Mouse (Mus musculus) 416B (cell line): ENCODE data around the gene Skap2.

Experiments
- DNase-seq: peaks from one replicate; pipeline ENCODE4 v3.0.0; 2011; ENCODE audit warnings: low read depth

Gene Skap2

DNA sequence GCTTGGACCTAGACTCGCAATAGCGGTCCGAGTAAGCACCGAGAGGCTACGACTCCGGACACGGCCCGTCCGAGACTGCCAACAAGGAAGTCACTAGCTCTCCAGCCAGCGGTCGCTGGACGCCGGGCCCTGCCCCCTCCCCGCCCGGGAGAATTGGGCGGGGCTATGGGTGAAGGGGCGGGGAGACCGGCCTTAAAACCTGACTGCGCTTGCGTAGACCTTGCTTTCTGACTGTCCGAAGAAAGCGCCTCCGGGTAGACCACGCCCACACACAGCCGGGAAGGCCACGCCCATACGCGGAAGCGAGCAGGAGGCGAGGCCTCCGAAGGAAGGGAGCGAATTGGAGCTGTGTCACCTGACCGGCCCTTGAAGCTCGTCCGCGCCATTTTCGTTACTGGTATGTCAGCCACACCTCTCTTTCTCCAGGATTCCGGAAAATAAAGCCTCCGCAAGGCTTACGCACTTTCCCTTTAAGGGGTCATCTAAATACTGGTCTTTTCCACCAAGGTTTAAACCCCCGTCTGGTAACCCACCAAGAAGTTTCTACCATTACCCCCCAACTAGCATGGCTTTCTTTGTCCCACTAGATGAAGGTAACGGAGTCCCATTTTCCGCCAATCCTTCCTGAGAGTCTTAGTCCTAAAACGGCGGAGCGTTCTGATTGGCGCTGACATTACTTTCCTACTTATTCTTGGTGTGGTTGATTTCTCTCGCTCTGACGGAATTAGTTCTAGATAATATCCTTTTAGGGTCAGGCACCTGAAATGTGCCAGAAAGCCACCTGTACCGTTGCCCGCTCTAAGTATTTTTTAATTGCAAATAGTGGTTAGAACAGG lies at the start of gene Skap2:
TSS of gene Skap2 (minus strand) at position 141 of the 836 bp plus-strand sequence.
- peak; percentile 100 for DNase-seq

GRCm38 (mm10) chr6:52058899-52059448 lies 46.6 kb upstream of the Skap2 start:
- DNase-seq = no peak

DNA sequence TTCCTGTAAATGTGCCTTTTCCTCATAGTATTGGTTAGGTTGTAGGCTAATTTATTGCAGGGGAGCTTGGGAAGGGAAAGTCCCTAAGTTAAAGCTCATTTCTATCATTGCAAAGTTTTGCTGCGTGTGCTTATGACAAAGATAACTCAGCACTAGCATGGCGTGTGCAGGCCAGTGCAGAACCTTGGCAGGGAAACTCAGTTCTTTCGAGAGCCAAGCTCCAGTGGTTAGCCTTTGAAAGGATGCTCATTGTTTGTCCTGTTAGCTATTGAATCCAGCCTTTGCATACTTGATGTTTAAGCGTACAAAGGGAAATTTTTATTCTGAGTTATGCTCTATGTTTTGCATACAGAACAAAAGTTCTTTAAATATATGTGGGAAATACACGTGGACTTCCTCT lies 45.8 kb upstream of the Skap2 start:
- no peak for DNase-seq

GRCm38 (mm10) chr6:52053567-52054561 lies 41.5 kb upstream of the Skap2 start:
- no peak for DNase-seq

- DNase-seq = no peak
These were observed 37.7 kb upstream of the Skap2 start for GRCm38 (mm10) chr6:52050062-52050461.

DNA sequence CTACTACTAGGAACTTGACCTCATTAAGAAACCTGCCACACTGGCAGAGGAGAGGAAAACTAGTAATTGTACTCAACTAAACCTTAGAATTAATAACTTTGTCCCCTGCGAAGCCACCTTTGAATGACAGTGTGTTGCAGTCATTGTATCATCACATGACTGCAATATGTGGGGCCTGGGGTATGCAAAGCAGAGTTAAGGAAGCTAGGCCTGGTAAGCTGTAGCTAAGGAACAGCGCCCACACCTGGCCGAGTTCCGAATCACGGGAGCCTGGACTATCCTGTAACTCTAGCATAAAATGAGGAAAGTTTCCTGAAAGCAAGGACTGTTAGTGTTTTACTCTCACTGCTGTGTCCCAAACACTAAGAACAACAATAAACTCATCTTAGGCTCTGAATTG lies 33.2 kb upstream of the Skap2 start:
- peak; percentile 62 for DNase-seq

GRCm38 (mm10) chr6:52036077-52036476 lies 23.7 kb upstream of the Skap2 start:
- DNase-seq = peak; percentile 67

DNA sequence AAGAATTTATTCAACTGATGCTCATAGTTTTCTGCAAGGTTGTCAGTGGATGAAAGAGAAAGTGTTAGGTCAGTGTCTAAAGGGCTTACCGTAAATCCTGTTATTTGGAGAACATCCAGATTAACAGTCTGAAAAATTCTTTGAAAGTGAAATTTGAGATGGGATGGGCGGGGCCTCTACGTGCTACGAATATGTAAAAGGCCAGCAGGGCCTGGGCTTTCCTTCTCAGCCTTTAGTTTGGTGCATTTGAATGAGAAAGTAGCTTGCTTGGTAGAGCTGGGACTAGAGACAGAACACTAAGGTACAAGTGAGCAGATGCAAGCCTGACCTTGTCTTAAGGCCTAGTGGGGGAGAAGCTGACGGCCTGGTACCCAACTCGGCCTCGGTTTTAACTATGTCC lies 18.8 kb upstream of the Skap2 start:
- DNase-seq = peak; percentile 58

GRCm38 (mm10) chr6:52028131-52028530 lies 15.8 kb upstream of the Skap2 start:
- DNase-seq = no peak

DNA sequence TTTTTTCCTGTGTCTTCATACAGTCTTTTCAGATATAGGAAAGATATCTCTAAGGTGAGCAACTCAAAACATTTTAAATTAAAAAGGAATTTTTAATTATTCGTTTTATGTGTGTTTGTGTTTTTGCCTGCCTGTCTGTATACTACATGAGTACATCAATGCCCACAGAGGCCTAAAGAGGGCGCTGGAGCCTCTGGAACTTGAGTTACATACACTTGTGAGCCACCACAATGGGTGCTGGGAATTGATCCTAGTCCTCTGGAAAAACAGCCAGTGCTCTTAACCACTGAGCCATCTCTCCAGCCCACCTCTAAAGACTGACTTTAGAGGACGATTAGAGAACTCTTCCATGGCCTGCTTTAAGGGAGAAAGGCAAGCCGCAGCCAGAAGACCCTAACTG lies 14.8 kb upstream of the Skap2 start:
- DNase-seq = no peak

- no peak for DNase-seq
These were observed 13.9 kb upstream of the Skap2 start for GRCm38 (mm10) chr6:52026281-52026680.

GRCm38 (mm10) chr6:52024730-52025129 lies 12.4 kb upstream of the Skap2 start:
- DNase-seq = peak; percentile 81

- DNase-seq = peak; percentile 66
These were observed 10.0 kb upstream of the Skap2 start for GRCm38 (mm10) chr6:52022363-52022762.

- no peak for DNase-seq
These were observed 7.9 kb upstream of the Skap2 start for GRCm38 (mm10) chr6:52020276-52020675.

- peak; percentile 36 for DNase-seq
These were observed 1.0 kb upstream of the Skap2 start for GRCm38 (mm10) chr6:52013245-52013945.

GRCm38 (mm10) chr6:52011559-52012408 lies 565 bp downstream of the Skap2 start:
- DNase-seq = peak; percentile 54

DNA sequence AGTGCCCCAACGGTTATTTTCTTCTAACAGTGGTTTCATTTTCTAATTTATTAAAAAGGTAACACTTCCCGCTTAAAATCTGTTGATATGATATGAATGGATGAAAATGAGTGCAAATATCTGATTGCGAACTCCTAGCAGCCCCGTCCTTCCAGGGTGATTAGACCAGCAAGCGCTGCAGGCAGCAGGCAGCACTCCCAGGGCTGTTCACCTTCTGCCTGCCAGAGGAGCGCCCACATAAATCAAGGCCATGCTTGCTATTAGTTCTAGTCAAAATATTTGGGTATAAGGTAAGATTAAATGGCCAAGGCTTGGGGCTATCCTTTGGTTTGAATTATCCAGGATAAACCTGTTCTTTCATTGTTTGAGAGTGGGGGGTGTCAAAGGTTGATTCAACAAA lies 3.0 kb downstream of the Skap2 start:
- no peak for DNase-seq

DNA sequence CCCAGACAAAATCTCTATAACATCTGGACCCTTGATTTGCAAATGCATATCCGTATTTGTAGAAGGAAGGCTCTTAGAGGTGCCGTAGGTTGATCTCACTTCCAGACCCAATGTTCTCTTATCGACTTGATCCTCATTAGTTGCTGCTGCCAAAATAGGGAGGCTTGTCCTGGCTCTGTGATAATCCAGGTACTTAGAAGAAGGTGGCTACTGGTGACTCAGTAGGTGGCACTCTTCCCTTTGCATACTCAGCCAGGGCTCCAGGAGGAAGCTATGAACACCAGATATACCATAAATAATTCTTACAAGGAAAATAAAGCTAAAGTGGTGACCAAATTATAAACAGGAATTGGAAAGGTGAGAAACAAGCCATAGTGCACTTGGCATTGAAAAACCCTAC lies 3.6 kb downstream of the Skap2 start:
- no peak for DNase-seq

DNA sequence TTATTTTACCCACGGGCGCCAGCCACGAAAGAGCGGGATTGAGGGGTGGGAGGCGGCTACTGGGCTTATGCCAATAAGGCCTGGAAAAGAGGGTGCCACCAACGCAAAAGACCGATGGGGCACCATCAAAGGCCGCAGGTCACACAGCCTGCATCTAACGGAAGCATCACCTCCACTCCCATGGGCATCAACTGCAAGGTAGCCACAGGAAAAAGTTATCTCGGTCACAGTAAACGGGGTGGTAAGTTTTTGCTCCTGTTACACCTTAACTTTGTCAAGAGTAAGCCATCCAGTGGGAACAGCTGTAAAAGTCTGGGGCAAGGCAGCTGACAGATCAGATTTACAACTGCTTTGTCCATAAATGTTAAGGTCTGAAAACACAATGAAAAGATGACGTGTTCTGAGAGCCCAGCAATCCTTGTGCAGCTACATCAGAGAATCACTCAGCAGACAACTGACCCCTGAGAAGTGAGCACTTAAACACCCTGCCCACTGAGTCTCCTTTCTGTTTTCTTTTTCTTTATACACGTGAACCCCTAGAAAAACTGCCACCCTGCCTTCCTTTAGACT lies 5.6 kb downstream of the Skap2 start:
- DNase-seq = no peak

DNA sequence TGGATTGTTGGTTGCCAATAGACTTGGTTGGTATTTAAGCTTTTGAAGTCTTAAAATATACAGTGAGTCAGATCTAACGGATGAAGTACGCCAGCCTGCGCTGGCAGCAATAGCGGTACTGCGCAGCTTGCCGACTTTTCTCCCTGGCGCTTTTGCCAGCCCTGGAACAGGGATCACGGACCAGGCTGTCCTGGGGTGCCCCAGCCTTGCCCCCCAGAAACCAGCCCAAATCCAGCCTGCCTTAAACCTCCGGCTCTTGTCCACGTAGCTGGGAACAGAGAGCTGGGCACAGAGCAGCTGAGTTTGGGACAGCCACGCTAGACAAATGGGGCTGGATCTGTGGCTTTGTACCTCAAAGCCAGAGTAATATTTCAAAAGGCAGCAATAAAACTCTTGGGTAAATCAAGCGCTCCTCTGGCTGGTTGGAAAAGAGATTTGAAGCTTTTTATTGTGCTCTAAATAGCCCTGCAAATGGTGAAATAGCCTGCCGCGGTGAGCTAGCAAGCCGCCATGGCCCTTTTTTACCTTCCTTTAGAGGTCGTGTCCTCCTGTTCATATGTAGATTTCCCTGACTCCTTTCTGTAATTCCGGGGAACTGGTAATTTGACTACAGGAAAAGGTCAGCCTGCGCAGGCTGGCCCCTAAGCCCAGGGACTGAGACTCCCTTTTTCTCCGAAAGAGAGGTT lies 6.2 kb downstream of the Skap2 start:
- DNase-seq = no peak
